Mouse (Mus musculus): Measurements from ENCODE around the gene A130010J15Rik. TPM values are rescaled to one million over a fixed set of nuclear protein-coding genes. Genes with fewer than 3 reads are reported as not detected.
A peak's percentile ranks its signal among the peaks of the same experiment; 100 is the strongest.

The A130010J15Rik gene
- total RNA-seq (2015; ENCODE audit: low replicate concordance) = 0.36 and 1.7 TPM in 2 replicates
- total RNA-seq (2017; ENCODE audit: low replicate concordance) = 0.77 and 4.3 TPM in 2 replicates

DNA sequence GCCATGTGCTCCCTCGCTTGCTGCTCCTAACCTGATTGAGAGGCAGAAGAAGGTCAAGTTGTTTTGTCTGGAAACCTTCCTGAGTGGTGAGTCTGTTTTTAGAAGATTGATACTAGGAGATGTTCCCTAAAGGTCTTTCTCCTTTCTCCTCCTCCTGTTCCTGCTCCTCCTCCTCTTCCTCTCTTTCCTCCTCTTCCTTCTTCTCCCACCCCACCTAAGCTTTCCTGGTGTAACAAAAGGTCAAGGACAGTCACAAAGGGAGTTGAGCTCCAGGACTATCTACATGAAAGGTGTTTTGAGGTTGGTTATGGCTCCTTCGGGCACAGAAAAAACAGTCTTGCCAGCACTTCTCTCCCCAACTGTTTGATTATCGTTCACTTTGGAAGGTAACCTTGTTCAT lies at the start of gene A130010J15Rik:
A130010J15Rik (plus strand) TSS at position 301 of the 400 bp plus-strand sequence.
- no peak for ATAC-seq (replicated peaks; ENCODE audit: low FRiP score, poor library complexity, severe bottlenecking)

DNA sequence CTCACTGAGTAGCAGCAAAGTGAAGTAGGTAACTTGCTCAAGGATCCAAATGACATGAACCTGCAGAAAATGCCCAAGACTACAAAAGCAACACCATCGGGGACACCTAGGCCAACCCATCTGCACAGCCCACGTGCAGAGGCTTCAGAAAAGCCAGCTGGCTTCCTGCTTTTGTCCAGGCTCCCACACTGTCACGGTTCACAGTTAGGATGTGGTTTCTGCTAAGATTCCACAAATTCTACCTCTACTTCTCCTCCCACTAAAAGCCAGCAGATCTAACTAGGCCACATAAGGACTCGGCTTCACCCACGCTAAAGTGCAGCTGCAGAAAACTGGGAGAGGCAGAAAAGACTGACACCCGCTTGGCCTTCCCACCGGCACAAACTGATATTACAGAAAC lies 45.1 kb upstream of the A130010J15Rik start:
- no peak for ATAC-seq (replicated peaks; ENCODE audit: low FRiP score, poor library complexity, severe bottlenecking)

DNA sequence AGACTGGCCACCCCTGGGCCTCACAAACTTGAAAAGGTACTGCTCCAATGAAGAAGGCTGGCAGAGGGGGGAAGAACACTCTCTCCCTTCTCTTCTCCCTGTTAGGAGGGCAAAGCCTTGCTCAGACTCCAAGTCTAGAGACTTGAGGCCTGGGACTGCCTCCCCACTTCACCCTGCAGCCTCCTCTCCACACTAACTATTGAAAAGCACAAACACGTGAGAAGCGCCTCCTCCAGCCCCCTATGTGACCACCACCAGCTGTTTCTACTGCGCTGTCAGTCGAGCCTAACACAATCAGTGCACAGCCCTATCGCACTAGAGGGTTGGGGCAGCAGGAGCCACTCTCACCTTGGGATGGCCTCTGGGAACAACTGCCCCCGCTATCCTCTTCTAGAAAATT lies 44.6 kb upstream of the A130010J15Rik start:
- ATAC-seq (replicated peaks; ENCODE audit: low FRiP score, poor library complexity, severe bottlenecking) = no peak

DNA sequence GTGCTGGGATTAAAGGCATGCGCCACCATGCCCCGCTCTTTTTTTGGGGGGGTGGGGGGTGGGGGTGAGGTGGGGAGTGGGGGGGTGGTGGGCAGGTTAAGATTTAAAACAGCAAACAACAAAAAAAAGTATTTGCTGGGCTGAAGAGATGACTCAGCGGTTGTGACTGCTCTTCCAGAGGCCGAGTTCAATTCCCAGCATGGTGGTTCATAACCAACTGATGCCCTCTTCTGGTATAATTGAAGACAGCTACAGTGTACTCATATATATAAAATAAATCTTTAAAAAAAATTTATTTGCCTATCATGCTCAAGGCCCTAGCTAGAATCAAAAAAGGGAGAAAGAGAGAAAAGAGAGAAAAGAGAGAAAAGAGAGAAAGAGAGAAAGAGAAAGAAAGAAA lies 42.0 kb upstream of the A130010J15Rik start:
- ATAC-seq (replicated peaks; ENCODE audit: low FRiP score, poor library complexity, severe bottlenecking) = no peak

DNA sequence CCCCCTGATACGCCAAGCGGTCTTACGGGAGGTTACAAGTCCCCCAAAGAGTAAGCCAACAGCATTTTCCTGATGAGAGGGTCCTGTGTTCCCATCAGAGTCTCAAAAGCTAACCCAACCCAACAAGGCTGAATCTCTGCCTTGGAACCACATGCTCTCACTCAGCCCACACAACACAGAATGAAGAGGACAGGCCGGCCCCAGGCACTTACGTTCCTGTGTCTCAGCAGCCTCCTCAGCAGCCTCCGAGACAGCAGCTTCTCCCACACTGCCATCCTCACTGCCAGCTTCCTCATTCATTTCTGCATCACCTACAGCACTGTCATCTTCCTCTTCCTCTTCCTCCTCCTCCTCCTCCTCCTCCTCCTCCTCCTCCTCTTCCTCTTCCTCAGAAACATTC lies 39.8 kb upstream of the A130010J15Rik start:
- ATAC-seq (replicated peaks; ENCODE audit: low FRiP score, poor library complexity, severe bottlenecking) = no peak

DNA sequence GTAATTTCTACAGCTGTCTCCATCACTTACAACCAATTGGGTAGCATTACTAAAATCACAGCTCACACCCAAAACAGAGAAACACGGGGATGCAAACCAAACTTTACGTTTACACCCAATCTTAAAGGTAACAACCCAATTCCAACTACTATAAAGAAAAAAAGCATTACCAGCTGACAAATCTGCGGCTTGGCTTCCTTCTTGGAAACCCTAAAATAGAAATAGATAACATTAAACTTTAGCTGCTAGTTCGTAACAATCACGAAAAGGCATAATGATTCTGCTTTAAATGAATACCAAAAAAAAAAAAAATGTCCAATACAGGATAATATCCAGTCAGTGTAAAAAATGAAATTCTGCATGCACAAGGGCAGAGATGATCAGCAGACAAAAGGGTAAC lies 38.5 kb upstream of the A130010J15Rik start:
- ATAC-seq (replicated peaks; ENCODE audit: low FRiP score, poor library complexity, severe bottlenecking) = no peak

DNA sequence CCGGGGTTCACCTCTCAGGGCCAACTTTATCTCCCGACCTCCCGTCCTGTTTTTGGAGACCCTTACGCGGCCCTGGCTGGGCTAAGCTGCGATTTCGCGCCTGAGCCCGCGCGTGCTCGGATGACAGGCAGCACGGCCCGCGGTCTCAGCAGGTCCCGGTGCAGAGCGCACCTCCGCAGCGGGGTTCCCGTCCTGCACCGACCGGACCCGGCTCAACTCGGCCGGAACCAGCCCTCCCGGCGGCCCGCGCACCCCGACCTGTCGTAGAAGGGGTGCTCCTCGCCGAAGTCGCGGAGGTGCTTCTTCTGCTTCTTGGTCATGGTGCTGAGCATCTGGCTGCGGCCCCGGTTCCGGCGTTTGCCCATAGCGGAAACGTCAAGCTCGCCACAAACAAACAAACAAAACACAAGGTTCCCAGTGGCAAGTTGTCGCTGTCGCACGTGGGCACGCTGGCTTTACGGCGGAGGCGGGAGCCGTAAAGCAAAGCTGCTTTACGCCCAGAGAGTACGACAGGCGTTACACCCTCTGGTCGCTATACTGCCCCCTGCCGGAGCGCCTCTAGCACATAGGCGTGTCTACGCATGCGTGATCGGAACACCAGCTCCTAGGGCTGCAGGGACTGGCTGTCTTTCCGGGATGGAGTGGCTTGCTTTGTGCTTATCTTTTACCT lies 37.9 kb upstream of the A130010J15Rik start, which contains the start of gene Diexf:
Diexf (minus strand) TSS at position 487 of the 670 bp plus-strand sequence.
- peak; percentile 91 for ATAC-seq (replicated peaks; ENCODE audit: low FRiP score, poor library complexity, severe bottlenecking)

DNA sequence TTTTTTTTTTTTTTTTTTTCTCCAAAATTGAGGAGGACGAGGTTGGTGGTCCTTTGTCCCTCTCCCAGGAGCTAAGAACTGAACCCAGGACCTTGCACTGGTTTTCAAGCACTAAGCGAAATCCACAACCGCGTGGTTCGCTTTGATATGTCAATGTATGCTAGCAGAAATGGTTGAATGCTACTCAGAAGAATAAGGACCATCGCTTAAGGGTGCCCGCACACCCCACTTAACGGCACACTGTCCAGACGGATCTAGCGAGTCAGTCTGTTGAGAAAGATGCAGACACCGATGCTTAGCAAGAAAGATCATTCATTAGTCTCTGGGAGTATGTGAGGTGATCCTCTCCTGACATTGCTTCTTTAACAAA lies 37.4 kb upstream of the A130010J15Rik start:
- ATAC-seq (replicated peaks; ENCODE audit: low FRiP score, poor library complexity, severe bottlenecking) = peak; percentile 10

DNA sequence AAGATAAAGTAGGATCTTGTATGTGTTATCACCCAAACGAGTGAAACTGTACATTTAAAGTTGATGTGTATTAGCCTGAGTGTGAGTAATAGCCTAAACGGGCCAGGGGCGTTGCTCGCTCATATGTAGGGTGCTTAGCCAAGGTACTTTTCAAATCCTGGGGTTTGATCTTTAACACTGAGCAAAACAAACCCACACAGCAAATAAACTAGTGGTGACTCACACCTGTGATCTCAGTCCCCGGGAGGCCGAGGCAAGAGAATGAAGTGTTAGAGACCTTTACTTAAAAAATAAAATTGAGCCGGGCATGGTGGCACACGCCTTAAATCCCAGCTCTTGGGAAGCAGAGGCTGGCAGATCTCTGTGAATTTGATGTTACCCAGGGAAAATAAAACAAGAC lies 37.0 kb upstream of the A130010J15Rik start:
- no peak for ATAC-seq (replicated peaks; ENCODE audit: low FRiP score, poor library complexity, severe bottlenecking)

DNA sequence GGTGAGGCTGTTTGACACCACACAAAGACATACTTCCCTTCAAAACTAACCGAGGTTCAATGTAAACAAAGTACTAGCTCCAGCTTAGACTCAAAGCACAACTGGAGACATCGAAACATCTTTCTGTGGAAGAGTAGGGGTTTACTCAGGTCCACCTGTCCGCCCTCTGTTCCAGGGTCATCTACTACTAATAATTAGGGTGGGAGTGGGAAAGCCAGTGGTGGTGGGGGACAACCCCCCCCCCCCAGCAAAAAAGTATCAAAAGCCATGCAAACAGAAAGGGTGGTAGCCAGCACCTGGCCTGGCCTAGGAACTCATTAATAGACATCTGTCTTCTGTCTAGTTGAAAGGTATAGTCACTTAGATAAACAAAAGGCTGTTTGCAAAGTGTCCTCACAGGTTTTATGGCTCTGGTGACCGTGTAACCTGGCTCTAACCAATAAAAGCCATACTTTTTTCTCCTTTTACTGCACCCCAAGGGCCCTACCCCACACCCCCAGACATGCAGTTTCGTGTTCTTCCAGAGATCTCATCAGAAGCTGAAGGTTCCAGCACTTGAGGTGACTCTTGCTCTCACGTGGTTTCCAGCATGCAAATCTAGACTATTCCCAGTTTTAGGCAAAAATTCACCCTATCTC lies 36.4 kb upstream of the A130010J15Rik start:
- ATAC-seq (replicated peaks; ENCODE audit: low FRiP score, poor library complexity, severe bottlenecking) = no peak

DNA sequence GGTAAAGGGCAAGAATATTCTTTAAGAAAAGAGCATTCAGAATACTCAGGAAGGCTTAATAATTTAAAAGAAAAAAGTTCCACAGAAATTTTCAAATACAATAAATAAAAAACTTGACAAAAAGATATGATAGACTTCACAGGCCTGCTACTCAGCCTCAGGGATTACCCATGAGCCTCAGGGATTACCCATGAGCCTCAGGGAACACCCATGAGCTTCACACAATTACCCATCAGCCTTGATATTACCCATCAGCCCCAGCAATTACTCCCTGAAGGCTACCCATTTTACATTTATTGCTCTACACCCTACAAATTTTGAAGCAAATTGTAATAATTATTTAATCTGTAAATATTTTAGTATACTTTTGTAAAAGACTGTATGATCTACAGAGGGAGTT lies 35.5 kb upstream of the A130010J15Rik start:
- ATAC-seq (replicated peaks; ENCODE audit: low FRiP score, poor library complexity, severe bottlenecking) = no peak

DNA sequence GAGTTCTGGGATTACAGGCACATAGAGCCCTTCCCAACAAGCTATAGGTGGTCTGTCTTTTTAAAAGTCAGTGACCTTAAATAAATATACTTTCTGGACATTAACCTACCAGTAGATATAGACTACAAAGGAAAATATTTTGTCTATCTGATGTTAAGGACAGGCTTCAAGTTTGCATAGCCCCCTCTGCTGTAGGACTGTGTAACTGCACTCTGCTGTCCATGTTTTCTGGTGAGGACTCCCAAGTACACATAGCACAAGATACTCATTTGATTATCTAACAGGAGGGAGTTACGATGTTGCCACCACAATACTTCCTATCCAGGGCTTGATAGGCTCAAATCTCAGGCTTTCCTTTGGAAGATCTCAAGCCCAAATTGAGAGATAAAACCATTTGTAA lies 34.1 kb upstream of the A130010J15Rik start:
- ATAC-seq (replicated peaks; ENCODE audit: low FRiP score, poor library complexity, severe bottlenecking) = no peak

DNA sequence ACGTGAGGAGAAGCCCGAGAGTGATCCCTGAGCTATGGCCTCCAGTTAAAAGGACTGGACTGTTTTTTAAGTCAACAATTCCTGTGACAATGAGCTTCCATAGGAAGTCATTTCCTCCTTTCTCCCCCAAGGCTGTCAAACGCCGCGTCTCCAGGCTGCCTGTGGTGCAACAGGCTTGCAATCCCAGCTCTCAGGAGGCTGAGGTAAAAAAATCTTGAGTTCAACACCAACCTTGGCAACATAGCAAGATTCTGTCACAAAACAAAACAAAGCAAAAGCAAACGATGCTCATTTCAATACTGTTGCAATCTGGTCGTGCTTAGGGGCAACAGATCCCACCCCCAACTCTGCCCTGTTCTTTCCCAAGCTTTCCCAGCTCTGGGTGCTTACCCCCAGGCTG lies 29.8 kb upstream of the A130010J15Rik start:
- no peak for ATAC-seq (replicated peaks; ENCODE audit: low FRiP score, poor library complexity, severe bottlenecking)

DNA sequence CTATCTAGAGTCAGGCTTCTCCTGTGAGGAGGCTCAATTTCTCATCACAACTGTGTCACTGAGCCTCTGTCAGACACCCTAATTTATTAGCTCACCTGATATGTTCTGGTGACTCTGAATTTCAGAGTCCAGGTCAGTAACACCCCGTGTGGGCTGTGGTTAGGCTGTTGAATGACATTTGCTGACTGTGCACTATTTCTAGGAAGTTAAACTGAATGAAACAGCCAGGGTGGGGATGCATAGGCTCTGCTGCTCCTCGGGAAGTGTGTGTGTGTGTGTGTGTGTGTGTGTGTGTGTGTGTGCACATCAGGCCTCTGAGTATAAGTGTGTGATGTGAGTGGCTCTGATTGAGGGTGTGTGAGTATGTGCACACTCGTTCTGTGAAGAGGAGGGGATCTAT lies 29.2 kb upstream of the A130010J15Rik start:
- no peak for ATAC-seq (replicated peaks; ENCODE audit: low FRiP score, poor library complexity, severe bottlenecking)

DNA sequence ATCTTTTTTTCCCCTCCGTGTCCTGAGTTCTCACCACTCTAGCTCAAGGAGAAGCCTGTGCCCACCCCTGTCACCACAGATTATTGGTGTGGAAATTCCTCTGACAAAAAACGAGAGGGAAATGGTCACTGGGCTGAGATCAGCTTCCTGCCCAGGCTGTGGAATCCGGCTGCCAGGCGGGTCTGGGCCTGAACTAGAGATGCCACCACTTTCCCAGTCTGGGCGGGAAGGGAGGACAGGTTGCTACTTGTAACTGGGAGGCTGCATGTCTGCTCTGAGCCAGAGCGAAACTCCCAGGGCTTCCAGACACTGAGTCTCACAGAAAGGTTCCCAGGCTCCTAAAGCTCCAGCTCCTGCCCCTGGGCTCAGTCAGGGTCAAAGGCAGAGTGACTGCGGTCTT lies 26.7 kb upstream of the A130010J15Rik start:
- ATAC-seq (replicated peaks; ENCODE audit: low FRiP score, poor library complexity, severe bottlenecking) = no peak

DNA sequence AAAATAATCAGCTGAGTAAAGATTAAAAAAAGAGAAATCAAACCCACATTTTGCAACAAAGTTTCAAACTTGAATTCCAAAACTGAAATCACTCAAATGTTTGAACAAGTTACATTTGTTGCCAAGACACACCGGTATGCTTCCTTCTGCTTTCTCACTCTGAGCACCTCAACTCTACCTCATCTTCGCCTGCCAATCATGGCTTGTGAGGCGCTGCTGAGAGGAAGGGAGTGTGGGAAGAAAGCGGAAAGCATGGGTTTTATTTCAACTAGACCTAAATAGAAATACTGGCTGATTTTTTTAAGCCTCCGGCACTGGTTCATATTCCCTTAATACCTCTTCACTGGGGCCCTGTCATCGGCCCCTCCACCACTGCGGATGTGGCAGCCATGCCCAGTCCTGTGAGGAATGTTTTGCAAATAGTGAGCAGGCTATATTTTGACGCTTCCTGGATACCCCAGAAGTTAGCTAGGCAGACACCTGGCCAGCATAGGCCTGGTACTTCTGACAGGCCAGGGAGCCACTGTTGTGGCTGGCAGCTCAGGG lies 25.3 kb upstream of the A130010J15Rik start:
- no peak for ATAC-seq (replicated peaks; ENCODE audit: low FRiP score, poor library complexity, severe bottlenecking)

DNA sequence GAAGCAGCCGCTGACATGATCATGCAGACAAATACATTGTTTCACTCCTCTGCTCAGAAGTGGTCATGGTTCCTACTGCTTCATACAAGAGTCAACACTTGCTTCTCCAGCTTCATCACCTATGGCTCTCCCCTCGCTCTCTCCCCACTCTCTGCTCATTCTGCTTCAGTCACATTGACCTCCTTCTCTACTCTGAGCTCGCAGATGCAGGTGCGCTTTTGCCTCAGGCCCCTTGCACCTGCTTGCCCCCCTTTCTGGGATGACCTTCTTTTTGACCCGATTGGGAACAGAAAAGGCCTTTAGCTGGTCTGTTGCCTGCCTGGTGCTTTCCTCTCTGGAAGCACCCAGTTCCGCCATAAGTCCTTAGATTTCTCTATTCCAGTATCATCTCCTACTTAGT lies 23.3 kb upstream of the A130010J15Rik start:
- no peak for ATAC-seq (replicated peaks; ENCODE audit: low FRiP score, poor library complexity, severe bottlenecking)

DNA sequence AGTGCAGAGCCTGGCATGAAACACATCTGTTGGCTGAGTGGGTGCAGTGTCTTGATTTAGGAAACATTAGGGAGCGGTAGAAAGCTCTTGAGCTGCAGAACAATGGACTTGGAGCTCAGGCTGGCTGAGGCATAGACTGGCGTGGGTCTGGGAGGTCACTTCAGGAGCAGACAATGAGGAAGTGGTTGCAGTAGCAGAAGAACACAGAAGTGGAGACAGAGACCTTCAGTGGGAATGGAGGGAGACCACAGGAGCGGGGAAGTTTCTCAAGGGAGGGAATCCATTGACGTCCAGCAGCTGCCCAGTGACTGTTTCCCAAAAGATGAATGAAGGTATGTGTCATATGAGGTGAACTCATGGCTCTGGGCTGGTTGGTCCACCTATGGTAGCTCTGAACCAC lies 22.7 kb upstream of the A130010J15Rik start:
- no peak for ATAC-seq (replicated peaks; ENCODE audit: low FRiP score, poor library complexity, severe bottlenecking)

DNA sequence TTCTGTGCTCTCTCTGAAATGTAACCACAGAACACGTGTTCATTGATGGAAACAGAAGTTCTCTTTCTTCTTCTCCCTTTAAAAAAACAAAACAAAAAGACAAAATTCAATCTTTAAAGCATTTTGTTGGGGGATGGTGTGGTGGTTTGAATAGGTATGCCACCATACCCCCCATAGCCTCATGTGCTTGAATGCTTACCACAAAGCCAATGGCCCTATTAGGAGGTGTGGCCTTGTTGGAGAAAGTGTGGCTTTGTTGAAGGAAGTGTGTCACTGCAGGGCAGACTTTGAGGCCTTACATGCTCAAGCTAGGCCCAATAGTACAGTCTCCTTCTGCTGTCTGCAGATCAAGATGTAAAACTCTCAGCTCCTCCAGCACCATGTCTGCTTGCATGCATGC lies 21.4 kb upstream of the A130010J15Rik start:
- ATAC-seq (replicated peaks; ENCODE audit: low FRiP score, poor library complexity, severe bottlenecking) = no peak

DNA sequence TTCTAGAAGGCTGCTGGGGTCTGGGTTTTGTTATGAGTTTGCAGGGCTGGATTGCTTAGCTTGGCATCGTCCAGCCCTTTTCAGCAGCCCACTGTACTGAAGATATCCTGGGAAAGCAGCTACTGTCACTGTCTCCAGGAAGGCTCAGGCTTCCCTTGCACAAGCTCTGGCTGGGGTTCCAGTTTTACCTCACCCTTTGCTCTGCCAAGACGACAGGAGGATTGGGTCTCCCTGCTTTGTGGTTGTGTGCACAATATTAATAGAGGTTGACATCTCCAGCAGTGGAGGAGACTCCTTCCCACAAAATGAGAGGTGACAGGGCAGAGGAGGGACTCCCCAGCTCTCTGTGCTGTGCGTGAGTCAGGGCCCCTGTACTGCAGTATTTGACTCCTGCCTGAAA lies 18.6 kb upstream of the A130010J15Rik start:
- no peak for ATAC-seq (replicated peaks; ENCODE audit: low FRiP score, poor library complexity, severe bottlenecking)

DNA sequence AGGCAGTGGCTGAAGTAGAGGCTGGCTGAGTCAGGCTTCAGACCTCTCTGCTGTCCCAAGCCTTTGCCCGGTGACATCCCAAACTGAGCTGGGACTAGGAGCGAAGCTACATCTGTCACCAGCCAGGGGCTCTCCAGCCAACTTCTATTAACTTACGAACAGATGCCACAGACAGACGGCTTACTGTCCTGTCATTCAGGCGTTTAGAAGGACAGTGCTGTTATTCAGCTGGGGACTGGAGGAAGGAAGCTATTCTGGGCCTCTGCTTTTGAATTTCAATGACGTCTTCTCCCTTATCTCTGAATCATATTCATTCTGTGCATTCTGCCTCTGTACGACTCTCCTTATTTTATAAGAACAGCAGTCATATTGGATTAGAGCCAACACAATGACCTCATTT lies 16.7 kb upstream of the A130010J15Rik start:
- ATAC-seq (replicated peaks; ENCODE audit: low FRiP score, poor library complexity, severe bottlenecking) = no peak
